Mouse (Mus musculus): Measurements from ENCODE around the gene Gm12355.

Gene Gm12355

DNA sequence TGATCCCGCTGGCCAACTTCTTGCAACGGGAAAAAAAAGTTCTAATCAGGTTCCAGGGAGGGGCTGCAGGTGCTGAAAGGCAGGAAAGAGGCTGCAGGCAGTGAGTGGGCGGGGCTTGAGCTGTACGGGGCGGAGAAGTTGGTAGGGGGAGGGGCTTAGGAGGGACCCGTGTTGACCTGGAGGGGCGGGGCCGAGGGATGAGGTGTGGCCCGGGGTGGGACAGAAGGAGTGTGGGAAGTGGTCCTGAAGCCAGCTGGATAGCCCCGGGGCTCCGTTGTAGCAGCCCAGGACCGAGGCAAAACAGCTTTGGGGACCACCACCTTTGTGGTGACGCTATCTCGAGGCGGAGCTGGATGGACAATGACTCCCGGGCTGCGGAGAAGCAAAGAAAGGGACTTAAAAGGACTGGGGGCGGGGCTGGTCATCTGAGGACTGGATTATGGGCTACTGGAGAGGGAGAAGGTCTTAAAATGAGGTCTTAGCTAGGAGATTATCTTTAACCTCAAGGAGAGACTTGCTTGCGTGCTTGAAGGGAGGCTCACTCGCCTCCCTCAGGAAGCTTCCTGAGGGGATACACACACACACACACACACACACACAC is 23.3 kb downstream of the Gm12355 start:
- DNase-seq (ENCODE audit: low spot score in 2 of 2) = no peak

DNA sequence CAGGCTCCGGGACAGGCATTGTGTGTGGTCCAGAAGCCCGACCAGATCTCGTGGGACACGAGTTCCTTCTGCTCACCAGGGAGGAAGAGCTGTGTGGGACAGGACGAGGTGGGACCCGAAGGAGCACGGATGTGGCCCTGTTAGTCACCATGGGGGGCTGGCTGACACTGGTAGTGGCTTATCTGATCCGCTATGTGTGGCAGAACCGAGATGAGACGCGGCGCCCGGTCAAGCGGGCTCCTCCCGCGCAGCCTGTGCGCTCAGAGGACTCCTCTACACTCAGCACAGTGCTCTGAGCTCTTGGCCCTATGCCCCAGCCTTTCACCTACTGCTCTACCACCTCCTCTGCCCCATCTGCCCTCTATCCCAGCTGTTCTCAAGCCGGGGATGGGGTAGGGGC is 26.2 kb downstream of the Gm12355 start:
- no peak for DNase-seq (ENCODE audit: low spot score in 2 of 2)

DNA sequence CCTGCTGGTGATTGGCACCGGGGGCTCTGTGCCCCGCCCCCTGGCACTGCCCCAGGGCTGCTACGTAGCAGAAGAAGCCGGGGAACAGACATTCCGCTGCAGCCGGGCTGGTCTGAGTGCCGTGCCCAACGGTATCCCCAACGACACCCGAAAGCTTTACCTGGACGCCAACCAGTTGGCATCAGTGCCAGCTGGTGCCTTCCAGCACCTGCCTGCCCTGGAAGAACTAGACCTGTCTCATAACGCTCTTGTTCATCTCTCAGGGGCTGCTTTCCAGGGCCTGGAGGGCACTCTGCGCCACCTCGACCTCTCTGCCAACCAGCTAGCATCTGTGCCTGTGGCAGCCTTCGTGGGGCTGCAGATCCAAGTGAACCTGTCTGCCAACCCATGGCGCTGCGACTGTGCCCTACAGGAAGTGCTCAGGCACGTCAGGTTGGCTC is 26.6 kb downstream of the Gm12355 start:
- DNase-seq (ENCODE audit: low spot score in 2 of 2) = peak in 1 of 2 experiments; percentile 56

DNA sequence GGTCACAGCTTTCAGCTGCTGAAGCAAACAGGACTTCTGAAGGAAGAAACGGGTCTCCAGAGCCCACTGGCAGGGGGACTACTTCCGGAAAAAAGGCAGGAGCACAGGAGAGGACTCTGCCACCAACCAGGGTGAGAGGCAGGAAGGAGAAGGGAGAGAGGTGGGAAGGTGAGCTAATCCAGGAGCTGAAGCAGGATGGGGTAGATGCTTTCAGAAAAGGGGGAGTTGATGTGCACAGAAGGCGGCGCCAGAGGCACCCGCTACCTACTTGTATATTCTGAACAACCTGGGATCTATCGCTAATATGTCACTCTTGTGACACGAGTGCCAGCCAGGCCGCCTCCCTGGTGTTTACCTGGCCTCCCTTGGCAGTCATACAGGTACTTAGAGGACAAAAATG is 27.5 kb downstream of the Gm12355 start, which contains the start of gene Lrrc3c:
Gene Lrrc3c, plus strand, starts transcription at position 301 of the 400 bp plus-strand sequence.
- DNase-seq (ENCODE audit: low spot score in 2 of 2) = no peak

DNA sequence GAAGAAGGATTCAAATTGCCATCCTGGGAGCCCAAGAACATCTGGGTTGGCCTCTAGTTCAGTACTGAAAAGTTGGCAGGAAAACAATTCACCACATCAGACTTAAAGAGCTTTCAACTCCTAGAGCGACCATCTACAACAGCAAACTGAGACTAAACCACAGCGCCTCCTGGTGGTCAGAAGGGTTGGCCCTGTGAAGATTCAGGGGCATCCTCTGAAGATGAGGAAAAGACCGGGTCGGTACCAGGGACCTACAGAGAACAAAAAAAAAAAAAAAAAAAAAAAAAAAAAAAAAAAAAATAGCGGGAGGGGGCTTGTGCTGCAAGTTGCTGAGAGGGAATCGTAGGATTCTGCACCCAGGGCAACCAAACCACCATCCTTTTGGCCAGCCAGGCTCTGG is 28.1 kb downstream of the Gm12355 start:
- peak in 1 of 2 experiments; percentile 49 for DNase-seq (ENCODE audit: low spot score in 2 of 2)

DNA sequence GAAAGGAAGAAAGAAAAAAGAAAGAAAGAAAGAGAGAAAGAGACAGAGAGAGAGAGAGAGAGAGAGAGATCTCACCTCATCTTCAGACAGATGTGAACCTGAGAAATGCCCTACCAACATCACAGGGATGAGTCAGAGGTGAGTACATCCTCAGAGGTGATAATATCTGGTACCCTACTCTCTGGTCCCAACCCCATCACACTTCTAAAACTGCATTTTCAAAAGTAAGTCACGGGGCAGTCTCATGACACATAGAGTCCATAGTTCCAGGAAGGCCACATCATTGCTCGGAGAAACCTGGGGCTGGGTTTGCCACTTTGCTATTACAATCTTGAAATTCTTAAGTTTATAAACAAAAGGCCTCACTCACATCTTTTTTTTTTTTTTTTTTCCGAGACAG is 29.5 kb downstream of the Gm12355 start:
- no peak for DNase-seq (ENCODE audit: low spot score in 2 of 2)

DNA sequence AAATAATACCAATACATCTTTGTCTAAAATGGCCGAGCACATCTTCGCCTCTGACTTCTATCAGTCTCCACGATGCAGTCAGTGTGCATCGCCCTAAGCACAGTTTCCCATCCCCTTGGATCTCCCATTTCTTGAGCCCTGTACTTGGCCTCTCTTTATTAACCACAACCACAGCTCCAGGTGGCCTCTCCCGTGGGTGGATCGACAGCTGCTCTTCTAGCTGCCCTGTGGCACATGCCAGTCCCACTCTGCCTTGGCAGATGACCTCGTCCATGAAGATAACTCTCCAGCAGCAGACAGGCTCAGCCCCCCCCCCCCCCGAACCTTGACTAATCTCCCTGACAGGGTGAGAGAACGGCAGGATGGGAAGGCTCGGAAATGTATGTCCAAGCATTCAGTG is 30.0 kb downstream of the Gm12355 start:
- no peak for DNase-seq (ENCODE audit: low spot score in 2 of 2)

DNA sequence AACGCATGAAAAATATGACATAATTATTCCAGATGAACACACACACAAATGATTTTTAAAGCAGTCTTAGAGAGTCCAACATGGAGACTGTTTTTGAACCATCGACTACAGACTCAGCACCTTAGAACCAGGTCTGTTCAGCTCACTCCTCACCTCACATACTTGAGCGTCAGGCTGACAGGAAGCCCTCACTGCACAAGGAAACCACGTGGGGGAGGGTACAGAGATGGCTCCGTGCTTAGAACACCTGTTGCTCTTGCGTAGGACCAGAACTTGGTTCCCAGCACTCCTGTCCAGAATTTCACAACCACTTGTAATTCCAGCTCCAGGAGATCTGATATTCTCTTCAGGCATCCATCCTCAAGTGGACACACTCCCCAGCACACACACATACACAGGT is 30.4 kb downstream of the Gm12355 start:
- DNase-seq (ENCODE audit: low spot score in 2 of 2) = no peak

DNA sequence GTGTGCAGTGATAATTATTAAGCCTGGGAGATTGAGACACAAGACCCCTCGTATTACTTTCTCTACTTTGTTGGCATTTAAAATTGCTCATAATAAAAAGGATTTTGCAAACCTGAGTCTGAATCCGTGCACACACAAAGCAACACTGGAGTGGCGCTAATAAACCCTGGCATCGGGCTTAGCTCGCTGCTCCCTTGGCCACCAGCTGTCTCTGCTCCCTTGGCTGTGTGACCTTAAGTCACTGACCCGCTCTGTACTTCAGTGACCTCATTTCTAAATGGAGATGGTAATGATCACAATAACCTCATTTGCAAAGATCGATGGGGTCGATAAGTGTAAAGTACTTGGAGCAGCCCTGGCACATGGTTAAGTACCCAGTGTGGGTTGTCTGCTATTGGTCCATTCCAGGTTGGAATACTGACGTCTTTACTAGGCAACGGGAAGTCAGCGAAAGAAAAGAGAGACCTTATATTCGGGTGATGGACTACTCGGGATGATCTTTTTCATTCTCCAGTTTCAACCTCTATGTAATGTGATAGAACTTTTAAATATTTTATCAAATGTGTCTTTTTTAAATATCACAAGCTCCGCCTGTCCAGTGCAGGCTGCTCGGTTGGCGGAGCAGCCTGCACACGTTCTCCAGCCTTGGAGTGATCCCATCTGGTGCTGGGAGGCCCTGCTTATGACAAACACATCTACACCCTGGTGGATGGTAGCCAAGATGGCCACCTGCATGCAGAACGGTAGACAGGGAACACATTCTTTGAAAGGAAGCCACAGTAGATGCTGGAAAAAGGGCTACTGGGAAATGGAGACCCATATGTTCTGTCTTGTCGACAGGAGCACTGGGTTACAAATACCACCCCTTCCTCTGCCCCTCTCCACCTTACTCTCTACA is 34.7 kb downstream of the Gm12355 start:
- no peak for DNase-seq (ENCODE audit: low spot score in 2 of 2)

DNA sequence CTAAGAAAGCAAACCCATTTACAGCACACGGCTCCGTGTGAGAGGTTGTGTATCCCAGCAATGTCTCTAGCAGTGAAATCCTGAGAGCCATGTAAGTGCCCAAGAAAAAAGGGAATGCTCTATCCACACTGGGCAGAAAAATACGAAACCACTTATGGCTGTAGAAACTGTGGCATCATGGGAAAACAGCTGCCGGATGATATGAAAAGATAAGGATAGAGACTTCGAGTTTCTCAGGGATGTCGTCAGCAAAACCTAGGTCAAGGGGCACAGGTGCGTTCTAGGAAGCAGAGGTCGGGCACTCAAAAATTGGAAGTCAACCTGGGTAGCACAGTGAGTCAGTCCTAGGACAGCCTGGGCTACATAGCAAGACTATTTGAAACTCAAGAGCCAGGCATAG is 36.2 kb downstream of the Gm12355 start:
- DNase-seq (ENCODE audit: low spot score in 2 of 2) = no peak

DNA sequence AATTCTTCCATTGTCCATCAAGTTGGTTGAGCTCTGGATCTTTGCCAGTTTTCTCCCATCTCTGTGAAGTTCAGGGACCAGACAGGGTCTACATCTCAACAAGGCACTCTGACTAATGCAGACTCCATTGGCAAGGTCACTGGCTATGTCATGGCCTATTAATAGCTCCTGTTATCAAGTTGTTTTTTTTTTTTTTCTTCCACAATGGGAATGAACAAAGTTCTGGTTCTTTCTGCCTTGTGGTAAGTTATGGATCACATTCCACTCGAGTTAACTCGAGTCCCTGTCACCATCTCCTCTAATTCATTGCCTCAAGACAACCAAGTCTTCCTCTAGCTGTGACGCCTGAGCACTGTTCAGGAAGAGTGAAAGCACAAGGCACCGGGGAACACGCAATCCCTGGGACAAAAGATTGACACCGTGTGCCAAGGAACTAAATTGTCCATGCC is 36.6 kb downstream of the Gm12355 start:
- DNase-seq (ENCODE audit: low spot score in 2 of 2) = no peak

DNA sequence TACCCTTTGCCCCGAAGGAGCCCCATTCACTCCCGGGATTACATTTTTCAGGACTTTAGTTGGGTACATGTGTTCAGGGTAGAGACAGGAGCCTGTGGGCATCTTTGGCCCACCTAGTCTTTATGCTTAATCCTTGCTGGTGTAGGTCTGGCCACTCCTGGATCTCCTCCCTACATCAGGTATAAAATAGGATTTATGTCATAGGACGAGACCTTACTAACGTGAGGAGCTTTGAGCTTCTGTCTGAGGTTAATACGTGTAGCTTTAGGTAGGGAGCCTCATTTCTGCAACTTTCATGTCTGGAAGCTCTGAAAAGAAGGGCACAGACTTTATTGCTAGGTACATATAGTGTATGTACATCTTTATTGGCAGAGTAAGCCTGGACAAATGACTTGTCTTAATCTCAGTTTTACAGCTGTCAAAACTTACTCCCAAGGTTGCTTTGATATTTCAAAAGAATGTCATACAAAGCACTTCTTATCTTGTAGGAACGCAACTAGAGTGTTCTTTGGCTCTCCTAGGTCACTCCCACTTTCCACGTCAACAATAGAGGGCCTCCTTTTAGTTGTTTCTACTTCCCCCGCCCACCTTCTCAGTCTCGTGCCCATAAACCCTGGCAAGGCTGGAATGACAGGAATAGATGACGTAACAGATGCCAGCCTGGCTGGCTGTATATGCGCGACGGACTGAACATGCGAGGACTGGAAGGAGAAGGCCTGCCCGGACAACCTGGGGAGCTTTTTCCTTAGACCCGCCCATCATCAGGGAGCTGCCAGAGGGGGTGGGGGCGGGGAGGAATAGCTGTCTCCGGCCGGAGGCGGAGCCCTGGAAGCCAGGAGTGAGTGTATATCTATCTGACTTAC is 37.5 kb downstream of the Gm12355 start:
- peak in 1 of 2 experiments; percentile 49 for DNase-seq (ENCODE audit: low spot score in 2 of 2)

DNA sequence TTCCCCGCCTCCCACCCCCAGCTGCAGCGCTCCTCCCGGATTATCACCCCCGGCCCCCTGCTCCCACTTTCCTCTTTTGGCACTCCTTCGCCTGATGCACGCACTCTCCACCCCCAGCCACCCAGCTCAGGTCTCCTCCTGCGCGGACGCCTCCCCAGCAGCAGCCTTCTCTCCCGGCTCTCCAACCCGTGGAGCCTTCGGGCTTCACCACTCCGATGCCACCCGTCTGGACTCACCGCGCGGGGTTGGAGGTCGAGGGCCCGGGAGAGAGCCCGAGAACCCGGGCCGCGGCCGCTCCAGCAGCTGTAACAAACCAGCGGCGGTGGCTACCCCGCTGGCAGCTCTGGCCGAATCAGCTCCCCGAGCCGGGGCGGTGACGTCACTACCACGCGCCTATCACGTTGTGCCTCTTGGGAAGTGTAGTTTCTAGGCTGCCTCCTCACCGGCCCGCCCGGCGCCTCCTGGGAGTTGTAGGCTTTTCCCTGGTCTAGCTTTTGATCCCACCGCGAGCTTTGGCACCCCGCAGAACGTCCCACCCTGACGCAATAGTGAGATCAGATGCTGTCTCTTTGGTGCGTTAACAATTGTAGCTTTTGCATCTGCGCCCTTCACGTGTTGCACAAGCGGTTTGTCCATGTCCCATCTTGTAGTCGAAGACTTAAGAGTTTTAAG is 38.4 kb downstream of the Gm12355 start, which contains the start of gene Ormdl3:
Gene Ormdl3, minus strand, starts transcription at position 477 of the 672 bp plus-strand sequence.
- peak; percentile 98 to 99 for DNase-seq (ENCODE audit: low spot score in 2 of 2)

DNA sequence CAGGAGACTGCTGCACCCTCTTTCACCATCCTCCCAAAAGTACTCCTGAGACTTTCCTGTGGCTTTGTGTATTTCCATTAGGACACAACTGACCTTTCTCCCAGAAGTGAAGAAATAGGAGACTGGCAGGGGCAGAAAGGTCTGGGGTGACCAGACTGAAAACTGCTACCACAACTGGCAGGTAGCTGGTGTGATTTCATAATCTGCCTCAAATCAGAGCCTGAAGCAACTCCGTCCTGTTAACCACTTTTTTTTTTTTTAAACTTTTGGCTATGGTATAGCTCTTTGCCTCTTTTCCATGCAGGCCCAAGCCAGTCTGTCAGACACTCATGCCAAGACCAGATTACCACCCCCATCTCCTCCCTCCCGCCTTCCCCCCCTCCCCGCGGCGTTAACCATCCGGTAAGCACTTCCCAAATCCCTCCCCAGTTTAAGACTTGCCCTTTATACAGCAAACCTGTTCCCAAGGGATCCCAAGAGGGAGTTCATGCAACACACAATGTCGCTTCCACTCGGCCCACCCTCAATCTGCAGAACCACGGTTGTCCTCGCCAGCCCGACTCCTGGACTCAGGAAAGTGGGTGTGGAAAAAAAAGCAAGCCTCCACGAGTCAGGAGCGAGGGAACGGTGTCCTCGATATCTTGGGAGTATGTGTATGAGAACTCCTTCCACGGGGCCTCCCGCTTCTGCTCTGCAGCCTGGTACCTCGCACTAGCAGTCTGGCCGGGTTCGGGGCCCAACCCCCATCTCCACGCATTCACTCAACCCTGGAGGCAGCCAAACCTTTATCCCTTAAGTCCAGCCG is 39.2 kb downstream of the Gm12355 start:
- DNase-seq (ENCODE audit: low spot score in 2 of 2) = peak in 1 of 2 experiments; percentile 27

DNA sequence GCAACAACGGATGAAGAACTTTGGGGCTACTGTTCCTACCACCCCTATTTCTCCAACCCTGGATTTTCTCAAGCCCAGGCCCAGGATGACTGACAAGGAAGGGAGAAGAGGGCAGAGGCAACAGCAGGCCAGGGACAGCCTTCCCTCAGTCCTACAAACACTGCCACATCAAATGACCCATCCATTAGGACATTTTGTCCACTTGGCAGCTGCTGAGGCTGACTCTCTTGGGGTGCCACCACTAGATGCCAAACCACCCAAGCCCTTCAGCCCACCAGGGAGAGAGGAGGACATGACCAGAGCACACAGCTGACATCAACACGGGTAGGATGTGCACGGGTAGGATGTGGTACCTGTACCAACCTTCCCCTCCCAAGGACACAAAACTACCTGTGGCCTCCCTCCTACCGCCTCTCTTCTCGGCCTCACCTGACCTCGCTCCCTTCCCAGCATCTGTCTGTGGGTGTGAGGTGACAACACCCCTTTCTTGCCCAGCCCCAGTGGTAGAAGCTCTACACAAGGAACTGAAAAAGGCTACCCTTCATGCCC is 40.8 kb downstream of the Gm12355 start:
- no peak for DNase-seq (ENCODE audit: low spot score in 2 of 2)

DNA sequence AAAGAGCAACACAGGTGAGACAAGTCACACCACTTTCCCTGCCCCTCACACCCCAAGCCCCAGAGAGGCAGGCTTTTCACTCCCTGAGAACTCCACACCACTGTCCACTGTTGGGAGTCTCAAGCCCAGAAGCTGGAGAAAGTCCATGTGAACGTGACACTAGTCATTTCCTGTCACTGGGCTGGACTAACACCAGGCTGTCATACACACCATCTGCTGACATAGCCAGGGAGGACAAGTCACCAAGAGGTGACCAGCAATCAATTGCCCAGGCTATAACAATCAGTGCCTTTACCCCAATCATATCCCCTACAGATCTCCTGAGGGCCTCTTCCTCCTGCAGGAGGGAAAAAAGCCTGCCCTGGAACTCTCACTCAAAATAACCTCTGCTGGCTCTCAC is 41.3 kb downstream of the Gm12355 start:
- DNase-seq (ENCODE audit: low spot score in 2 of 2) = no peak

DNA sequence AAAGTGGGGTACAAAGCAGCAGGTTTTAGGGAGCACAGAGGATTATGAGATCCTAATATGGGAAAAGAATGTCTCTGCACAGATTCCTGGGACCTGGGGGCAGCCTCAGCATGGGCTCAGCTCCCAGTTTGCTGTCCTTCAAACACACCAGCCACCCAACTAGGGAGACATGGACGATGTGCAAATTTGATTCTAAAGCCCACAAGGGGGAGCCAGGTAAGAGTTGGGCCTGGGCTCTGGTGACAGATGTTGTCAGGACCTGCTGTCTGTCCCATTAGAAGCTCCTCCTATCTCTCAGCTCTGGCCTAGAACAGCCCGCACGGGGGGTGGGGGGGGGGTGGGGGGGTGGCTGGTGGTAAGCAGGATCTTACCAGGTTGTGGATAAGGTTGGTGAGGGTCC is 41.9 kb downstream of the Gm12355 start:
- DNase-seq (ENCODE audit: low spot score in 2 of 2) = no peak

DNA sequence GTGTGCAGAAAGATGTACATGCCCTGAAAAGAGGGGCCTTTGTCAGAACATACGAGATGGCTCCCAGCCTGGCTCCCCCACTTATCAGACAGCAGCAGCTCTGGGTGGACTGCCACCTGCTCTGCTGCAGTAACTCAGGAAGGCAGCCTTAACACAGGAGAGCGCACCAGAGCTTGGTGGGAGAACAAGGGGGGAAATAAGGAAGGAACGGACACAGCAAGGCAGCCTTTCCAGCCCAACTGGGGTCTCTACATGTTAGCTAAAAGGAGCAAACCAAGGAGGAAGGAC is 42.3 kb downstream of the Gm12355 start:
- DNase-seq (ENCODE audit: low spot score in 2 of 2) = no peak

DNA sequence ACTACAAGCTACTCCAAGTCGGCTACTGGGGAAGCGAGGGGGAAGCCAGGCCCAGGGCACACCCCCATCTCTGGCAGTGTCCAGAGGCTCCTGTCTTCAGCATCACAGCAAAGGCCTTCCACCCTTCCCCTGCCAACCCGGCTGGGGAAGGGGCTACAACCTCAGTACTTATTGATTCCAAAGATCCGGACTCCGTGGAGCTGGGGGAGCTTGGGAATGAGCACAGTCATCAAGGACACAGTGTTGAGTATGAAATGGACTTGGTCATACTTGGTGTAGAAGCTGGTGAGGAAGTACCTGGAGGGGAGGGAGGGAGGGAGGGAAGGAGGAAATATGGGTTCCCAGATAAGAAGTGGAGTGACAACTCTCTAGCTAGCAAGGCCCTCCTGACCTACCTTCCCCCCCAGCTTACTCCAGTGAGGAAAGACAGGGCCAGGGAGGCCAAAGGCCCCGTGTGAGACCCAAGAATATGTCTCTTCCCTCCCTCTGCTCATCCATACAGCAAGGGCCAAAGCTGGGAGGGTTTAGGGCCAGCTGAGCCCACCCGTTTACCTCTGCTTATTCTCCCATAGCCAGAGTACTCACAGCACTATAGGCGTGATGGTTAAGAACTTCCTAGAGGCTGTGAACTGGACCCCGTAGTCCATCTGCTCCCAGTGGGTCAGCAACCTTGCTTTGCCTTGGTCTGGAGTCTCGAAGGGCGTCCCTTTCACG is 42.8 kb downstream of the Gm12355 start:
- no peak for DNase-seq (ENCODE audit: low spot score in 2 of 2)

DNA sequence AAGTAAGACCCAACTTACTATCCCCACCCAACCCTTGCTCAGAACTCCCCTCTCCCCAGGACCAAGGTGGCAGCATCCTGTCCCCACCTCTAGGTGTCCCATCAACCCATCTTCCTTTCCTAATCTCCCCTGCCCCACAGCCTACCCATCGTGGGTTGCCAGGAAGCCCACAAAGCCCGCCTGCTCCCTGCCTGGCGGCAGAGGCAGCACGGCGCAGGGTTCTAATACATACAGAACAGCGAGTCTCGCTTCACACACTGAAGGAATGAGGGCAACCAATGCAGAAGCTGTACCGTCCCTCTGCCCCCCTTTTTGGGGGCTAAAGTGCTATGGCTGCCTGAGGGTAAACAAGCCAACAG is 43.5 kb downstream of the Gm12355 start:
- no peak for DNase-seq (ENCODE audit: low spot score in 2 of 2)
